Mouse (Mus musculus) kidney, postnatal 14 days (tissue): ENCODE results near the gene Rrp15.
"Not testable (repeated sequence)": the region's sequence is repeated elsewhere in the genome, so short reads cannot be mapped to it uniquely, and the experiment has no call there.

Experiments used
- DNase-seq: peaks from one replicate; pipeline ENCODE4 v3.0.0; 2022; ENCODE audit warnings: mixed read lengths

The Rrp15 gene

DNA sequence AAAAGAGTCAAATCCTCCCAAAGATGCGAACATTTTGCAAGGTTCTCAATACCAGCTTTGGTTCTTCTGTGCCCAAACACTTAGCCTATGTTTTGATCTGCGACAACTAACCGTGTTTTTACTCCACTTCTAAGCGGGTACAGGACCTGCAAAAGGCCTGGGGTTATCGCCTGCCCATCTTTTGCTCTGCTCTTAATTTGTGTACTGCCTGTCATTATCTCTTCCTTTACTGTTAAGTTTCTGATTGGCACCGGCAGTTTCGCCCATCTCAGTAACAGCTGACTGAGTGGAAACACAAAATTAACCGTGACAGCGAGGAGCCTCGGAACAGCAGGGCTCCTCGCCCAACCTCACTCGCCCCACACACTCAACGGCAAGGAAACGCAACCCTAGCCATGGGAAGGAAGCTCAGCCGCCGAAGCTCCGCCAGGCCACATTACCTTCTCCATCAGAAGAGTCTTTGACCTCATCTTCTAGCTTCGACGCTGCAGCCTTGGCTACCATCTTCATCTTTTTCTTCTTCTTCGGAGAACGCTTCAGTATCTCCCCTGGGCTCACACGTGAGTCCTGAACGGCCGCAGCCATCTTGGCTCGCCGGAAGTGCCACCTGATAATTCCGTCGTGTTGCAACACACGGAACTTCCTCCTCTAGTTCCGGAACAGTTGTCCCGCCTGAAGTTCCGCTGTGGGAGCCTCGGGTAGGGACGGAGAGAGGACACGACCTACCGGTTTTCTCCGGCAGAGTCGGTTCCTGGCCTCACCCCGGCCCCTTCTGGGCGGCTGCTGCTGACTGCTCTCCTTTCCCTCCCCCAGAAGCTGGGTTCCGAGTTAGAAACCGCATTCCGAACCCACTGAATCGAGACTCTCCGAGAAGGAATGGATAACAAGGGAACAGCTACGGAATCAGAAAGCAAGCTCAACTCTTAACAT lies at the start of gene Rrp15:
Gene Rrp15, minus strand, starts transcription at position 635 of the 930 bp plus-strand sequence.
- DNase-seq: peak; percentile 89

- no peak for DNase-seq
These were observed 48.8 kb upstream of the Rrp15 start for GRCm38 (mm10) chr1:186797991-186798390.

- no peak for DNase-seq
These were observed 36.2 kb upstream of the Rrp15 start for GRCm38 (mm10) chr1:186785359-186785758.

- DNase-seq: no peak
These were observed 31.7 kb upstream of the Rrp15 start for GRCm38 (mm10) chr1:186780826-186781225.

DNA sequence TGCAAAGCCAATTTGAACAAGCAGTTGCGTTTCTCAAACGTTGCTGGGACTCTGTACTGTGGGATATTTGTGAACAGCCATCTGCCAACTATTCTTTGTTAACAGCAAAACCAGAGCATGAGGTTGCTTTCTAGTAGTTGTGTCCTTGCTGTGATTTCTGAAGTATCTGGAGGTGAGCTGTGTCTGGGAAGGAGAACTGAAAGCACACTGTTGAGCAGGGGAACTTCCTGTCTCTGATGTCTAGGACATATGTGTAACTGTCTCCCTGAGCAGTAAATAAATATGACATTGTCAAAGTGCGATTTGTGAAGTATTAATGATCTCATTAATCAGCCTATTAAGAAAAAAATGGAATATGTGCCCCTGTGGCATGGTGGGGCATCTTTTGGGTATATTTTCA lies 24.0 kb upstream of the Rrp15 start:
- no peak for DNase-seq

GRCm38 (mm10) chr1:186772547-186773077 lies 23.5 kb upstream of the Rrp15 start:
- no peak for DNase-seq

DNA sequence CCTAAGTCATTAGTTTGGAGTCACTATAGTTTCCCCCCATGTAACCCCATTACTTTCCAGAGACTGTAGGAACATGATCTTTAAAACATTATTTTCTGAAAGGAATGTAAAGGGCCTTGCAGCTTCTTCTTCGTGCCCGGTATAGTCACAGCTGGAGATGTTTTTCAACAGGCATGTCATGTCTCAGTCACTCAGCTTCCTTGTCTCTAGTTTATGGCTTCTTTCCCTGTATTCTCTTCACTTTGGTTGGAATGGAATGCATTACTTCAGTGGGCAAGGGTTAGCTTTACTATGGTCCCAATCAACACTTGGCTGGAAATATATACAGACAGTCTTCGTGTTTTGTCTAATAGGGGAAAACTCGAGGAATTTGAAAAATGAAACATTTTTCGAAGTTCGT lies 22.8 kb upstream of the Rrp15 start:
- no peak for DNase-seq

GRCm38 (mm10) chr1:186770659-186771058 lies 21.5 kb upstream of the Rrp15 start:
- no peak for DNase-seq

- DNase-seq: no peak
These were observed 19.2 kb upstream of the Rrp15 start for GRCm38 (mm10) chr1:186768392-186768791.

DNA sequence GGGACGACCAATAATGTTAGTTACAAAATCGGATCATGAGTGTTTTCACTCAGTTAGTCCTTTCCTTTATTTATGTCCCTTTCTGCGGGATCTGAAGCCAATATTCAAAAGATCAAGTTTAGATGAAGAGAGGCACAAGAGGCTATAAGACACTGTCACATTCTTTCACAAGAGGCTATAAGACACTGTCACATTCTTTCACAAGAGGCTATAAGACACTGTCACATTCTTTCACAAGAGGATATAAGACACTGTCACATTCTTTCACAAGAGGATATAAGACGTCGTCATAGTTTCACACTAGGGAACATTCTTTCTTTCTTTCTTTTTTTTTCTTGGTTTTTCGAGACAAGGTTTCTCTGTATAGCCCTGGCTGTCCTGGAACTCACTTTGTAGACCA lies 14.3 kb upstream of the Rrp15 start:
- DNase-seq: not testable (repeated sequence)

DNA sequence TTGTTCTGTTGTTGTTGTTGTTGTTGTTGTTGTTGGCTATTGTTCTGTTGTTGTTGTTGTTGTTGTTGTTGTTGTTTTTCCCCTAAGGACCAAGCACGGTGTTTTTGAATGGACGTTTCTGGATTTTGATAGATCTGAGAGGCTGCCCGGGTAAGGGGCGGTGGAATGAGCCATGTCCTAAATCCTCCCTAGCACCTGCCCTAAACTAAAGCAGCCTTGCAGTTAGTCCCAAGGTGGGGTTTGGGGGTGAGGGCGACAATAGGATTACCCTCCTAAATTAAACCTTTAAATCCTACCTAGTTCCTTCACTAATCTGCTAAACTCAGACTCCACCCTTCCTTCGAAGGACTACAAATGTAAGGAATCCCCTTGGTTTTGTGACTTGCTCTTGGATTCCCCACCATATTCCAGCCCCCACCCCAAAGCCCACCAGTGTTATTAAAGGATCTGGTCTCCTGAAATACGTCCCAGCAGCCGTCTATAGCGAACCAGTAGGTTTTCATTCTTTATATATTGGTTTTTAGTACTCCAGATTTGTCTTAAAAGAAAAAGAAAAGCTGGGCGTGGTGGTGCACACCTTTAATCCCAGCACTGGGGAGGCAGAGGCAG lies 621 bp upstream of the Rrp15 start:
- DNase-seq: peak; percentile 10

DNA sequence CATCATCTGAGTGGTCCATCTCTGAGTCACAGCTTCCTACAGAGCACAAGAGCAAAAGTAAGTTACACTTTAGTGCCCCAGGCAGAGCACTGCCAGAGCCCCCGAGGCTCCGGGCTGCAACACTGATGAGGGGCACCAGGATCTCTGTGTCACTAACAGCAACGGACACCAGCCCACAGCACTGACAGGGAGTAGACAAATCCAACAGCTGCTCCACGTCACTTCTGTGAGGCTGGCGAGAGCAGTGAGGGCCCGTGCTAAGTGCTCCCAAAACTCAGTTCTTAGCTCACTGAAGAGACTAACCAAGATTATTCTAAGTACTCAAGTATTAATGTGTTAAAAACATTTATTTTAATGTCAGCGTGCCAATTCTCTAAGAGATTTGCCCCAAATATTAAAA lies 9.3 kb downstream of the Rrp15 start:
- DNase-seq: no peak

DNA sequence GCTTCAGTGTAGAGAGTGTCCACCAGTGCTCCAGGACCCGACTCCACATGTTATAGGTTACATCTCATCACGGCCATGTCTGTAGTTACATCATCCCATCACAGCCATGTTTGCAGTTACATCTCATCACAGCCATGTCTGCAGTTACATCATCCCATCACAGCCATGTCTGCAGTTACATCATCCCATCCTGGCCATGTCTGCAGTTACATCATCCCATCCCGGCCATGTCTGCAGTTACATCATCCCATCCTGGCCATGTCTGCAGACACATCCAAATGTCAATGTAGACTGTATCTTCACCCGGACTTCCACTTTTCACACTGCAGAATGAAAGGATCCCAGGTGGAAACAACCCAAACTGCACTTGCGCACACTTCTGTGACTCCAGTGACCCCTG lies 13.6 kb downstream of the Rrp15 start:
- no peak for DNase-seq

- DNase-seq: no peak
These were observed 16.1 kb downstream of the Rrp15 start for GRCm38 (mm10) chr1:186733052-186733451.

DNA sequence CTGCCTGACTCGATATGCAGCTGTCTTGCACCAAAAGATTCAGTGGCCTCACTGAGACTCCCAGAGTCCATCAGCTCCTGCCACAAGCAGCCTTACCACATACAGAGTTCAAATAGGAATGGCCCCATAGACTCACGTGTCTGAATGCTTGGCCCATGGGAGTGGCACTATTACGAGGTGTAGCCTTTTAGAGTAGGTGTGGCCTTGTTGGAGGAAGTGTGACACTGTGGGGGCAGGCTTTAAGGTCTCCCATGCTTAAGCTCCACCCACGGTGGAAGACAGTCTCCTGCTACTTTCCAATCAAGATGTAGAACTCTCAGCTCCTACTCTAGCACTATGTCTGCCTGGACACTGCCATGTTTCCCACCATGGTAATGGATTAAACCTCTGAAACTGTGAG lies 20.4 kb downstream of the Rrp15 start:
- DNase-seq: no peak

DNA sequence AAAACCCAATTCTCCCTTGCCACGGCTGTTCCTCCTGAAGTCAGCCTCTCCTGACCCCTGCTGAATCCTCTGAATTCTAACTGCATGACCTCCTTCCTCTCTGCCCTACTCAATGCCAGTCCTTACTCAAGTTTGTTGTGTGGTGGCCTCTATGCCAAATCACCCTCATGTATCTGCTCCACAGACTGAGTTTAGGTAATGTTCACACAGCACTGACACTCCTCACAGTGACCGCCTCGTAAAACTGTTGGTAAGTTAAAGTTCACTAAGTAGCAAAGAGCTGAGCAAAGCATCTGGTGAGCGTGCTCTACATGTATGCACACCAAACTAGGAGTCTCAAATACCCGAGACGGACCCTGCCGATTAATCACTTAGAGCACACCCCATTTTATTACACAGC lies 23.0 kb downstream of the Rrp15 start:
- DNase-seq: no peak

GRCm38 (mm10) chr1:186722299-186722698 lies 26.9 kb downstream of the Rrp15 start:
- no peak for DNase-seq

DNA sequence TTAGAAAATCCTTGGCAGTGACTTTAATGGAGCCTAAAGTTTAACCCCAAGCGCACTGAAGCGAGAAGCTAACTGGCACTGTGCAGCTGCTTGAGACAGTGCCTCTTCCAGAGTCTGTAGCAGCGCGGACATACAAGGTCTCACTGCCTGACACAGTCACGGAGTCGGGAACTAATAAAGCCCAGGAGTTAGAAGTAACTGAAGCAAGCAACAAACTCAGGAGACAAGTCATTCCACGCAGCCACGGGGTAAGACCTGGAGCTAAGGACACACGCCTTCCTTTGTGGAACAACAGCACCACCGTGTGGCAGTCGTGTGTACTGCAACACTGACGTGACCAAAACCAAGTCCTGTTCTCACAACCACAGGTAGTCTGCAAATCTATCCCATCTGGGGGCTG lies 27.3 kb downstream of the Rrp15 start:
- peak; percentile 83 for DNase-seq

- no peak for DNase-seq
These were observed 28.0 kb downstream of the Rrp15 start for GRCm38 (mm10) chr1:186721166-186721565.

DNA sequence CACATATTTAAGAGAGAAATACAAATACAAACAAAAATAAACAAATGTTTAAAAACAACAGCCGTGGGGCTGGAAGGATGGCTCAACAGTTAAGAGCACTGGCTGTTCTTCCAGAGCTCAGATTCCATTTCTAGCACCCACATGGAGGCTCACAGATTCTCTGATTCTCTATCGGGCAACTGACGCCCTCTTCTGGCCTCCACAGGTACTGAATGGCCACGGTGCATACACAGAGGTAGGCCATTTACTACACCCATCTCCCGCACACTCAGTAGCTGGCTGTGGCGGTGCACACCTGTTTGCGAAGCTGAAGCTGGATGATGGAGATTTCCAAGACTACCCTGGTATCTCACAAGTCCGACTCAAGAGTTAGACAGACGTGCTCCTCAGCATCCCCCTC lies 29.4 kb downstream of the Rrp15 start:
- no peak for DNase-seq

DNA sequence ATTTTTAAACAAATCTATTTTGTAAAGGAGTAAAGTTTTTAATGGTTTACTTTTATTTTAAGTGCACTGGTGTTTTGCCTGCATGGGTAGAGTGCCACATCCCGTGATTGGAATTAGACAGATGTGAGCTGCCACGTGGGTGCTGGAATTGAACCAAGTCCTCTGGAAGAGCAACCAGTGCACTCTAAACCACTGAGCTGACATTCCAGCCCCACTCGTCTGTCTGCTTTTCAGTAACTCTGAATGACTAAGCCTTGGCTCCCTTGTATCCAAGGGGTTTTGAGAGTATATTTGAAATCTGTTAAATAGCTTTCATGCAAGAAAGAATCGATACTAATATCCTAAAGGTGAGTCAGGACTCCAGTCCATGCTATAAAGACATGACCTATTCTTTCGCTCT lies 30.3 kb downstream of the Rrp15 start:
- DNase-seq: no peak

GRCm38 (mm10) chr1:186714980-186715896 lies 33.9 kb downstream of the Rrp15 start:
- DNase-seq: no peak

DNA sequence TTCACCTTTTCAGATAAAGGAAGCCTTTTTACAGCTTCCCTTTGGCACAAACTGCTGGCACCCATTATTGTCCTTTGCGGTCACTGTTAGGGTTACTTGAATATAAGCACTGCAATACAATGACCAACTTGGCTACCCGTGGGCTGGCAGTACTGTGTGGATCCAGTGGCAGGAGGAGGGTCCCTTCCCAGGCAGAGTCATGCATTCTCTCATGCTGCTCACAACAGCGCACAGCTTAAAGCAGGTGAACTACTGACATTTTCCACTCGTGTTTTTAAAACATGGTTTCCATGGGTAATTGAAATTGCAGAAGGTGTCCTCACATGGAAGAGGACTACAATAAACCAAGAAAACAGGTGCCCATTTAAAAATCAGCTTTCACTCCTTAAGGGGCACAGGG lies 34.9 kb downstream of the Rrp15 start:
- no peak for DNase-seq
